Mouse (Mus musculus) MEL (cell line): Measurements from ENCODE around the gene Podxl. TPM values are rescaled to one million over a fixed set of nuclear protein-coding genes. Genes with fewer than 3 reads are reported as not detected.
A peak's percentile ranks its signal among the peaks of the same experiment; 100 is the strongest.

Experiments
- DNase-seq: peaks from one replicate; pipeline ENCODE4 v3.0.0; 2011; ENCODE audit warnings: low read depth, low spot score
- H3K27ac ChIP-seq: 2 replicates; pipeline ENCODE4 v1.5.1; 2012; ENCODE audit warnings: low read depth, mild to moderate bottlenecking, control low read depth, low read length, moderate library complexity; ENCODE audit not compliant: control insufficient read depth
- H3K27me3 ChIP-seq, 2 experiments: fragments of 150-350 bp in 1 of 2; sonication (generic) in 1 of 2; 2 replicates each; pipeline ENCODE4 v1.6.1; 2012; ENCODE audit warnings: low read length in 2 of 2, mild to moderate bottlenecking in 2 of 2, improper control_type of control experiment in 1 of 2, moderate library complexity in 1 of 2; ENCODE audit not compliant: insufficient read depth in 2 of 2, control insufficient read depth in 1 of 2
- H3K36me3 ChIP-seq, 2 experiments: 2 replicates each; pipeline ENCODE4 v1.6.1; 2012 to 2014; ENCODE audit warnings: low read length in 2 of 2, improper control_type of control experiment in 1 of 2, inconsistent platforms in 1 of 2, mild to moderate bottlenecking in 1 of 2; ENCODE audit not compliant: insufficient read depth in 2 of 2, control insufficient read depth in 1 of 2
- H3K4me1 ChIP-seq, 2 experiments: fragments of 150-350 bp in 1 of 2; sonication (generic) in 1 of 2; 2 replicates each; pipeline ENCODE4 v1.6.1; 2012; ENCODE audit warnings: low read length in 2 of 2, improper control_type of control experiment in 1 of 2, mild to moderate bottlenecking in 1 of 2; ENCODE audit not compliant: insufficient read depth in 2 of 2, control insufficient read depth in 1 of 2
- H3K4me3 ChIP-seq, 2 experiments: fragments of 150-350 bp in 1 of 2; sonication (generic) in 1 of 2; 2 replicates each; pipeline ENCODE4 v1.5.1; 2012; ENCODE audit warnings: low read depth in 2 of 2, low read length in 2 of 2, mild to moderate bottlenecking in 2 of 2, moderate library complexity in 2 of 2, control low read depth in 1 of 2, improper control_type of control experiment in 1 of 2; ENCODE audit not compliant: control insufficient read depth in 1 of 2, insufficient read depth in 1 of 2
- H3K79me2 ChIP-seq: 2 replicates; pipeline ENCODE4 v1.6.1; 2012; ENCODE audit warnings: mild to moderate bottlenecking, low read length, moderate library complexity; ENCODE audit not compliant: control insufficient read depth, poor library complexity, insufficient read depth
- H3K9ac ChIP-seq: 2 replicates; pipeline ENCODE4 v1.6.1; 2012; ENCODE audit warnings: low read depth, mild to moderate bottlenecking, control low read depth, low read length, moderate library complexity; ENCODE audit not compliant: control insufficient read depth, poor library complexity, severe bottlenecking
- H3K9me3 ChIP-seq: fragments of 150-350 bp; sonication (generic); replicated peaks from 2 replicates; pipeline ENCODE4 v1.6.1; 2012; ENCODE audit warnings: mild to moderate bottlenecking, low read length, improper control_type of control experiment, moderate library complexity; ENCODE audit not compliant: insufficient read depth
- BHLHE40 ChIP-seq: IDR thresholded peaks from 2 replicates; pipeline ENCODE4 v1.6.1; 2012; ENCODE audit warnings: low read depth, mild to moderate bottlenecking, inconsistent platforms, low read length, improper control_type of control experiment, borderline replicate concordance
- CHD2 ChIP-seq: IDR thresholded peaks from 2 replicates; pipeline ENCODE4 v1.6.1; 2011; ENCODE audit warnings: low read length, improper control_type of control experiment
- CTCF ChIP-seq, 3 experiments: IDR thresholded peaks in 2 of 3; conservative IDR thresholded peaks in 1 of 3; 2 replicates each; pipeline ENCODE4 v1.5.1; 2011 to 2012; ENCODE audit warnings: low read length in 3 of 3, low read depth in 2 of 3, mild to moderate bottlenecking in 2 of 3, improper control_type of control experiment in 1 of 3, inconsistent platforms in 1 of 3, mixed read lengths in 1 of 3, moderate library complexity in 1 of 3; ENCODE audit not compliant: control insufficient read depth in 1 of 3, insufficient read depth in 1 of 3, poor library complexity in 1 of 3, severe bottlenecking in 1 of 3
- ETS1 ChIP-seq: IDR thresholded peaks from 2 replicates; pipeline ENCODE4 v1.6.1; 2012; ENCODE audit warnings: low read depth, mild to moderate bottlenecking, inconsistent platforms, low read length, improper control_type of control experiment, moderate library complexity
- MAX ChIP-seq: IDR thresholded peaks from 2 replicates; pipeline ENCODE4 v1.6.1; 2011; ENCODE audit warnings: low read length, improper control_type of control experiment
- MAZ ChIP-seq: IDR thresholded peaks from 2 replicates; pipeline ENCODE4 v1.6.1; 2012; ENCODE audit warnings: low read depth, mild to moderate bottlenecking, inconsistent platforms, low read length, improper control_type of control experiment
- MYB ChIP-seq: IDR thresholded peaks from 2 replicates; pipeline ENCODE4 v1.6.1; 2011; ENCODE audit warnings: mild to moderate bottlenecking, low read depth, low read length, improper control_type of control experiment
- NELFE ChIP-seq: IDR thresholded peaks from 2 replicates; pipeline ENCODE4 v1.6.1; 2011; ENCODE audit warnings: low read depth, low read length, improper control_type of control experiment
- POLR2AphosphoS5 ChIP-seq: IDR thresholded peaks from 2 replicates; pipeline ENCODE4 v1.6.1; 2012; ENCODE audit warnings: low read depth, borderline replicate concordance, mild to moderate bottlenecking, inconsistent platforms, low read length, moderate library complexity, mixed read lengths
- RCOR1 ChIP-seq: IDR thresholded peaks from 2 replicates; pipeline ENCODE4 v1.6.1; 2012; ENCODE audit warnings: low read depth, mild to moderate bottlenecking, inconsistent platforms, low read length, improper control_type of control experiment
- SIN3A ChIP-seq: IDR thresholded peaks from 2 replicates; pipeline ENCODE4 v1.6.1; 2012; ENCODE audit warnings: low read length, improper control_type of control experiment, inconsistent platforms
- TAL1 ChIP-seq: IDR thresholded peaks from 2 replicates; pipeline ENCODE4 v1.6.1; 2012; ENCODE audit warnings: mild to moderate bottlenecking, inconsistent platforms, low read length, moderate library complexity, mixed read lengths
- TBP ChIP-seq: IDR thresholded peaks from 2 replicates; pipeline ENCODE4 v1.8.0; 2011; ENCODE audit warnings: low read depth, low read length, improper control_type of control experiment
- USF2 ChIP-seq, 2 experiments: IDR thresholded peaks; 2 replicates each; pipeline ENCODE4 v1.6.1; 2011 to 2012; ENCODE audit warnings: improper control_type of control experiment in 2 of 2, low read length in 2 of 2, borderline replicate concordance in 1 of 2, inconsistent platforms in 1 of 2, low read depth in 1 of 2, mild to moderate bottlenecking in 1 of 2; ENCODE audit not compliant: insufficient read depth in 1 of 2
- ZC3H11A ChIP-seq: IDR thresholded peaks from 2 replicates; pipeline ENCODE4 v1.6.1; 2012; ENCODE audit warnings: low read depth, mild to moderate bottlenecking, inconsistent platforms, low read length, improper control_type of control experiment
- ZKSCAN1 ChIP-seq: IDR thresholded peaks from 2 replicates; pipeline ENCODE4 v1.6.1; 2012; ENCODE audit warnings: low read depth, mild to moderate bottlenecking, inconsistent platforms, low read length, improper control_type of control experiment, moderate library complexity
- polyA plus RNA-seq, 2 experiments: library from polyadenylated mRNA; stranded (reverse) in 1 of 2; unstranded in 1 of 2; fragments of >175 nt in 1 of 2; fragments of >200 nt in 1 of 2; gene quantifications; 2 replicates each; pipeline versions ENCODE4 v1.2.1 to v1.2.4; 2012; ENCODE audit warnings: low replicate concordance in 2 of 2, low read depth in 1 of 2; ENCODE audit not compliant: insufficient read length in 2 of 2, insufficient read depth in 1 of 2, missing spikeins in 1 of 2
- total RNA-seq: library from RNA; depleted of rRNA; stranded (reverse); fragments of 300-350 nt; gene quantifications from 2 replicates; pipeline ENCODE4 v1.2.3, GENCODE M21; 2012

The Podxl gene
- total and polyA plus RNA-seq, 3 experiments: 19.1 to 40.8 TPM; not detected in 1

- TF ChIP-seq CHD2: no peak
Measured at GRCm38 (mm10) chr6:31587655-31588054, 23.9 kb upstream of the Podxl start (continued).

DNA sequence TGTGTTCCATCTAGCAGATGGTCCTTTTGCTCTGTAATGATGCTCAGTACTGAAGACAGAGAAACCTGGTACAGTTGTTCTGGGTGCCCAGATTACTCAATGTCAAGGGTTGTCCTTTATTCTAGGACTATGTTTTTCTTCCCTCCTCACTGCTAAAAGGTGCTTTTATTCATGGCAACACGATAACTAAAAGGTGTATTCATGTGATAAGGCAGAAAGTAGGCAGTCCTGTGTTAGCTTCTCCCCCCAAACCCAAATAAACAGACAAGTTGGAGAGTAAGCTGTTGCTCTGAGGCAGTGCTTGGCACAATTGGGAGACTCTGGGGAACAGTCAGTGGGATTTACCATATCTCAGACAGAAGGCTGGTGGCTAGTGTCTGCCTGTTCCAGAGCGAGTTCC, 22.3 kb upstream of the Podxl start:
- peaks cover 0 to 14% of the 10 kb centered on the region in 2 experiments; a peak in 2 of 4 replicates for H3K36me3 ChIP-seq
- TF ChIP-seq SIN3A: no peak
- TF ChIP-seq MAX: no peak
- TF ChIP-seq ETS1: no peak
- TF ChIP-seq TAL1: peak; percentile 31; the same call in 1 of the 2 replicates
- DNase-seq: no peak
- H3K4me3 ChIP-seq: no peak overlapping the region
- H3K9me3 ChIP-seq: no peaks in the 10 kb centered on the region
- no peak overlapping the region for H3K9ac ChIP-seq
- H3K79me2 ChIP-seq: no peaks in the 10 kb centered on the region
- peaks cover 2 to 17% of the 10 kb centered on the region in 2 experiments; a peak in 2 of 4 replicates for H3K4me1 ChIP-seq
- no peak overlapping the region for H3K27ac ChIP-seq
- no peaks in the 10 kb centered on the region for H3K27me3 ChIP-seq

DNA sequence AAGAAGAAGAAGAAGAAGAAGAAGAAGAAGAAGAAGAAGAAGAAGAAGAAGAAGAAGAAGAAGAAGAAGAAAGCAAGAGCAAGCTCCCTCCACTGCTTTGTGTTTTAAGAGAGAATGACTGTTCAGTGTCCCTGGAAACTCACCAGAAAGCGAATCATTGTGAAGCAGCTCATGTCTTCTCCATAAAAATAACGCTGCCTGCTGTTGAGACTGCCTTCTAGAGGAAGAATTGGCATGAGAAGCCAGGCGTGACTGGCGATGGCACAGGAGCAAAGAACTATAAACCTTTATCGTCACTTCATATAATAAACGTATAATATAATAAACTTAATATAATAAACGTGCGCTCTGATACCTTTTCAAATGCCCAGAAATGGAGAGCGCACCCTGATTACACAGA, 12.4 kb upstream of the Podxl start:
- TF ChIP-seq USF2 (IDR thresholded peaks at IDR 0.05; ENCODE audit: borderline replicate concordance in 1 of 2, insufficient read depth in 1 of 2, low read depth in 1 of 2, low read length in 2 of 2): no peak
- no peak for TF ChIP-seq MAZ
- TF ChIP-seq ZC3H11A: no peak
- no peak for TF ChIP-seq TBP
- TF ChIP-seq MYB: no peak
- TF ChIP-seq SIN3A: no peak
- no peak for TF ChIP-seq ZKSCAN1
- TF ChIP-seq RCOR1: no peak
- TF ChIP-seq NELFE: no peak
- TF ChIP-seq BHLHE40: no peak
- TF ChIP-seq CTCF (IDR thresholded peaks at IDR 0.05 in 2 of 3, conservative IDR thresholded peaks at IDR 0.05 in 1 of 3; ENCODE audit: control insufficient read depth in 1 of 3, insufficient read depth in 1 of 3, low read depth in 2 of 3, low read length in 3 of 3, poor library complexity in 1 of 3, severe bottlenecking in 1 of 3): no peak
- no peak for TF ChIP-seq POLR2AphosphoS5
- no peak overlapping the region for H3K9ac ChIP-seq
- H3K9me3 ChIP-seq: no peaks in the 10 kb centered on the region
- DNase-seq: no peak
- no peak overlapping the region for H3K4me3 ChIP-seq
- H3K4me1 ChIP-seq: peaks cover 0 to 7% of the 10 kb centered on the region in 2 experiments; a peak in 1 of 4 replicates
- H3K27ac ChIP-seq: no peak overlapping the region
- H3K27me3 ChIP-seq: no peaks in the 10 kb centered on the region
- no peaks in the 10 kb centered on the region for H3K79me2 ChIP-seq
- H3K36me3 ChIP-seq: peaks cover 0 to 10% of the 10 kb centered on the region in 2 experiments; a peak in 2 of 4 replicates
